Mouse (Mus musculus) heart, adult 11 months (tissue): Measurements from ENCODE around the gene Xpnpep2.

ENCODE experiments used
- DNase-seq: peaks from one replicate; pipeline ENCODE4 v3.0.0; 2022

Xpnpep2 gene

GRCm38 (mm10) chrX:48108394-48109315, at the start of gene Xpnpep2:
Gene Xpnpep2, plus strand, starts transcription at chrX:48108725.
- no peak for DNase-seq

- DNase-seq, result no peak
These were observed 46.0 kb upstream of the Xpnpep2 start for GRCm38 (mm10) chrX:48062481-48062880.

GRCm38 (mm10) chrX:48064166-48064853, 44.2 kb upstream of the Xpnpep2 start:
- DNase-seq, result no peak

GRCm38 (mm10) chrX:48066891-48067290, 41.6 kb upstream of the Xpnpep2 start:
- DNase-seq, result no peak

GRCm38 (mm10) chrX:48071961-48072360, 36.6 kb upstream of the Xpnpep2 start:
- DNase-seq, result no peak

GRCm38 (mm10) chrX:48072401-48072800, 36.1 kb upstream of the Xpnpep2 start:
- no peak for DNase-seq

- DNase-seq, result no peak
These were observed 33.8 kb upstream of the Xpnpep2 start for GRCm38 (mm10) chrX:48074691-48075090.

GRCm38 (mm10) chrX:48076806-48077425, 31.6 kb upstream of the Xpnpep2 start:
- peak; percentile 84 for DNase-seq

GRCm38 (mm10) chrX:48082364-48082763, 26.2 kb upstream of the Xpnpep2 start:
- DNase-seq, result no peak

GRCm38 (mm10) chrX:48092129-48092528, 16.4 kb upstream of the Xpnpep2 start:
- DNase-seq, result peak; percentile 90

GRCm38 (mm10) chrX:48093555-48093954, 15.0 kb upstream of the Xpnpep2 start:
- DNase-seq, result peak; percentile 88

GRCm38 (mm10) chrX:48094658-48095057, 13.9 kb upstream of the Xpnpep2 start:
- no peak for DNase-seq

- no peak for DNase-seq
These were observed 11.9 kb upstream of the Xpnpep2 start for GRCm38 (mm10) chrX:48096580-48096979.

- peak; percentile 69 for DNase-seq
These were observed 9.9 kb upstream of the Xpnpep2 start for GRCm38 (mm10) chrX:48098470-48099129.

GRCm38 (mm10) chrX:48099871-48100270, 8.7 kb upstream of the Xpnpep2 start:
- DNase-seq, result peak; percentile 51

- DNase-seq, result no peak
These were observed 5.3 kb upstream of the Xpnpep2 start for GRCm38 (mm10) chrX:48103256-48103655.

GRCm38 (mm10) chrX:48104736-48105441, 3.6 kb upstream of the Xpnpep2 start:
- peak; percentile 77 for DNase-seq

GRCm38 (mm10) chrX:48106226-48106625, 2.3 kb upstream of the Xpnpep2 start:
- DNase-seq, result peak; percentile 94

GRCm38 (mm10) chrX:48109316-48109655, 761 bp downstream of the Xpnpep2 start:
- no peak for DNase-seq

- DNase-seq, result peak; percentile 35
These were observed 10.8 kb downstream of the Xpnpep2 start for GRCm38 (mm10) chrX:48119294-48119693.

- peak; percentile 94 for DNase-seq
These were observed 15.9 kb downstream of the Xpnpep2 start for GRCm38 (mm10) chrX:48124132-48125071.
